Mouse (Mus musculus) thymus, postnatal 10 days (tissue): ENCODE measurements around the gene Atp5k.

Source experiments
- DNase-seq, 2 experiments: peaks; one replicate each; pipeline ENCODE4 v3.0.0; 2021; ENCODE audit warnings: low spot score in 2 of 2

Gene Atp5k

GRCm38 (mm10) chr5:108433804-108434587 is at the start of gene Atp5k:
Gene Atp5k, minus strand, starts transcription at chr5:108434448.
- DNase-seq: peak; percentile 91 to 95

GRCm38 (mm10) chr5:108483006-108483405 is 48.8 kb upstream of the Atp5k start:
- DNase-seq: no peak

- no peak for DNase-seq
Observed at GRCm38 (mm10) chr5:108475977-108476376, 41.7 kb upstream of the Atp5k start.

GRCm38 (mm10) chr5:108473737-108474136 is 39.5 kb upstream of the Atp5k start:
- DNase-seq: no peak

- DNase-seq: no peak
Observed at GRCm38 (mm10) chr5:108469617-108470016, 35.4 kb upstream of the Atp5k start.

- no peak for DNase-seq
Observed at GRCm38 (mm10) chr5:108466647-108467046, 32.4 kb upstream of the Atp5k start.

GRCm38 (mm10) chr5:108465131-108465891 is 31.1 kb upstream of the Atp5k start:
- no peak for DNase-seq

GRCm38 (mm10) chr5:108462446-108462845 is 28.2 kb upstream of the Atp5k start:
- no peak for DNase-seq

GRCm38 (mm10) chr5:108461082-108462065 is 27.1 kb upstream of the Atp5k start, which contains the start of gene Pcgf3:
Gene Pcgf3, plus strand, starts transcription at chr5:108461232.
- DNase-seq: peak; percentile 99

GRCm38 (mm10) chr5:108460461-108460860 is 26.2 kb upstream of the Atp5k start:
- no peak for DNase-seq

GRCm38 (mm10) chr5:108458706-108459105 is 24.5 kb upstream of the Atp5k start:
- peak; percentile 39 to 48 for DNase-seq

- no peak for DNase-seq
Observed at GRCm38 (mm10) chr5:108454094-108454493, 19.8 kb upstream of the Atp5k start.

GRCm38 (mm10) chr5:108452422-108452821 is 18.2 kb upstream of the Atp5k start:
- DNase-seq: no peak

GRCm38 (mm10) chr5:108451611-108452010 is 17.4 kb upstream of the Atp5k start:
- DNase-seq: no peak

- DNase-seq: no peak
Observed at GRCm38 (mm10) chr5:108450837-108451540, 16.7 kb upstream of the Atp5k start.

- DNase-seq: no peak
Observed at GRCm38 (mm10) chr5:108448785-108449668, 14.8 kb upstream of the Atp5k start, which contains the start of gene Mfsd7a. Gene Mfsd7a, minus strand, starts transcription at chr5:108448891.

GRCm38 (mm10) chr5:108447857-108448256 is 13.6 kb upstream of the Atp5k start:
- DNase-seq: no peak

GRCm38 (mm10) chr5:108446973-108447372 is 12.7 kb upstream of the Atp5k start:
- no peak for DNase-seq

- no peak for DNase-seq
Observed at GRCm38 (mm10) chr5:108436101-108436500, 1.9 kb upstream of the Atp5k start.

GRCm38 (mm10) chr5:108431196-108431595 is 3.1 kb downstream of the Atp5k start:
- no peak for DNase-seq
